Mouse (Mus musculus) embryo, embryonic 11 days (tissue): ENCODE data around the gene Lta.

ENCODE experiments used
- DNase-seq: peaks from one replicate; pipeline ENCODE4 v3.0.0-alpha.2; 2015

Lta gene

DNA sequence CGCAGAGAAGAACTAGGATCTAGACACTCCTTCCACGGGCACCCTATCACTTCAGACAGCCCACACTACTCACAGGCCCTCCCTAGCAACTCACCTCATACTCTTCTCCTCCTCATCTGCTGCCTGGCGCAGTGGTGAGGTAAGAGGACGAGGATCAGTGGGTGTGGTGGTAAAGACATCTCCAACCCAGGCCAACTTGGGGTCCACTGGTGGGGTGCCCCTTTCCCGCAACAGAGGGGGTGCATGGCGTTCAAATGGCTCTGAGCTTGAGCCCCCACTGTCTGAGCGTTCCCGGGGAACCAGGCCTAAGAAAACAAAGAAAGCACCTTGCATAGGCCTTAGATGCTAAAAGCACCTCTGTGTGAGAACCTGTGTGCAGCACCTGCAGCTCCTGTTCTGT, 47.9 kb downstream of the Lta start:
- DNase-seq: no peak

GRCm38 (mm10) chr17:35156461-35157200, 48.5 kb downstream of the Lta start:
- DNase-seq: no peak

DNA sequence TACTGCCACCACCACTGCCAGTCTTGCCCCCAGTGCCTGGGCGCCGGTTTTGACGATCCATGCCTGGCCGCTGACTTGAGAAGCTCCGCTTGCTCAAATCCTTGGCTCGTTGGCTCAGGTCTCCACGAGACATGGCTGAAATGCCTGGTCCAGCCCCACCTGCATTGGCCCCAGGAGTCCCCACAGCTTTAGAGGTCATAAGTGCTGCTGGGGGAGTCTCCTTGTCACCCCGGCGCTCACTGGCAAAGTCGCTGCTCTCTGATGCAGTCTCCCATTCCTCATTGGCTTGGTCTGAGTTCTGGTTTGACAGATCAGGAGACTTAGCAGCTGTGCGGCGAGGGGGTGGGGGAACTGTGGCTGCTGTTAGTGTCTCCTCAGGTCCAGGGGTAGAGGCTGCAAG, 49.7 kb downstream of the Lta start:
- no peak for DNase-seq

GRCm38 (mm10) chr17:35154616-35155015, 50.5 kb downstream of the Lta start:
- no peak for DNase-seq

DNA sequence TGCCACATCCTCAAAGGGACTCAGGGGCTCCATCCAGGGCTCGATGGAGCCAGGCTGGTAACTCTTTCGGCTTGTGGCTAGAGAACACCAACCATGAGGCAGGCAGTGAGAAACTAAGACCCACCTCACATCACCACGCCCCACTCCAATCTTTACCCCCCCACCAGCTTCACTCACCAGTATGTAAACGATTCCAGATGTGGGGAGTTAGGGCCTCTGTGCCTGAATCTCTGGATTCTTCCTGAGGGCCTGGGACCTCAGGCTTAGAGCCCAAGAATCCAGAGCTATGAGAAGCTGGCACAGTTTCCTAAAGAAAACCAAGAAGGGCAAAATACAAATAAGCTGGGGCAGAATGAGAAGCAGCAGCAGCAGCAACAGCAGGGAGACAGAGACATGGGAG, 51.2 kb downstream of the Lta start:
- DNase-seq: no peak
